Mouse (Mus musculus) CH12.LX (cell line): ENCODE data around the gene Suox. TPM values are rescaled to one million over a fixed set of nuclear protein-coding genes. Genes with fewer than 3 reads are reported as not detected.

Source experiments
- DNase-seq: peaks from one replicate; pipeline ENCODE4 v3.0.0-alpha.2; 2013; ENCODE audit errors: extremely low read depth
- H3K27ac ChIP-seq: 2 replicates; pipeline ENCODE4 v1.5.1; 2012; ENCODE audit warnings: low read depth, mild to moderate bottlenecking, control low read depth, moderate library complexity; ENCODE audit not compliant: insufficient read depth
- H3K27me3 ChIP-seq: replicated peaks from 2 replicates; pipeline ENCODE3; 2012; ENCODE audit warnings: inconsistent platforms
- H3K36me3 ChIP-seq, 2 experiments: replicated peaks in 1 of 2; 2 replicates each; pipeline versions ENCODE3 to v1.6.1; 2012; ENCODE audit warnings: inconsistent platforms in 1 of 2, low read length in 1 of 2, mild to moderate bottlenecking in 1 of 2, mixed read lengths in 1 of 2, moderate library complexity in 1 of 2; ENCODE audit not compliant: control insufficient read depth in 1 of 2, insufficient read depth in 1 of 2
- H3K4me1 ChIP-seq, 2 experiments: 2 replicates each; pipeline ENCODE4 v1.6.1; 2012; ENCODE audit warnings: inconsistent platforms in 1 of 2, moderate library complexity in 1 of 2; ENCODE audit not compliant: insufficient read depth in 2 of 2, control insufficient read depth in 1 of 2
- H3K4me2 ChIP-seq: 2 replicates; pipeline ENCODE4 v1.6.1; 2012; ENCODE audit warnings: low read depth, mild to moderate bottlenecking, control low read depth; ENCODE audit not compliant: poor library complexity, insufficient read depth, severe bottlenecking
- H3K4me3 ChIP-seq, 3 experiments: fragments of 150-350 bp in 1 of 3; sonication (generic) in 1 of 3; replicated peaks in 1 of 3; 2 replicates each; pipeline versions ENCODE3 to v1.5.1; 2011 to 2012; ENCODE audit warnings: low read depth in 2 of 3, low read length in 2 of 3, mild to moderate bottlenecking in 2 of 3, moderate library complexity in 2 of 3, control low read depth in 1 of 3, improper control_type of control experiment in 1 of 3, inconsistent platforms in 1 of 3, mixed read lengths in 1 of 3; ENCODE audit not compliant: poor library complexity in 1 of 3
- H3K79me2 ChIP-seq: replicated peaks from 2 replicates; pipeline ENCODE4 v1.6.1; 2012; ENCODE audit warnings: mild to moderate bottlenecking, moderate library complexity; ENCODE audit not compliant: control insufficient read depth, poor library complexity, insufficient read depth, severe bottlenecking; ENCODE audit errors: extremely low read depth
- H3K9ac ChIP-seq: 2 replicates; pipeline ENCODE4 v1.6.1; 2012; ENCODE audit warnings: low read depth, mild to moderate bottlenecking, control low read depth, moderate library complexity; ENCODE audit not compliant: insufficient read depth
- H3K9me3 ChIP-seq: replicated peaks from 2 replicates; pipeline ENCODE3; 2012; ENCODE audit warnings: low read length, inconsistent platforms, mixed read lengths
- BHLHE40 ChIP-seq: IDR thresholded peaks from 2 replicates; pipeline ENCODE4 v1.6.1; 2011; ENCODE audit warnings: mild to moderate bottlenecking, low read depth, low read length, improper control_type of control experiment
- CHD2 ChIP-seq: IDR thresholded peaks from 2 replicates; pipeline ENCODE4 v1.6.1; 2011; ENCODE audit warnings: low read length, improper control_type of control experiment
- CTCF ChIP-seq, 2 experiments: IDR thresholded peaks in 1 of 2; conservative IDR thresholded peaks in 1 of 2; 2 replicates each; pipeline ENCODE4 v1.5.1; 2011 to 2012; ENCODE audit warnings: low read depth in 2 of 2, low read length in 2 of 2, improper control_type of control experiment in 1 of 2, inconsistent platforms in 1 of 2, mild to moderate bottlenecking in 1 of 2, moderate library complexity in 1 of 2
- E2F4 ChIP-seq: IDR thresholded peaks from 2 replicates; pipeline ENCODE4 v1.6.1; 2011; ENCODE audit warnings: low read depth, low read length, improper control_type of control experiment; ENCODE audit not compliant: insufficient replicate concordance
- EP300 ChIP-seq: IDR thresholded peaks from 2 replicates; pipeline ENCODE4 v1.6.1; 2011; ENCODE audit warnings: low read length, improper control_type of control experiment
- ETS1 ChIP-seq: conservative IDR thresholded peaks from 2 replicates; pipeline ENCODE4 v1.6.1; 2012; ENCODE audit warnings: low read depth, mild to moderate bottlenecking, inconsistent platforms, low read length, improper control_type of control experiment, moderate library complexity
- IRF4 ChIP-seq: IDR thresholded peaks from 2 replicates; pipeline ENCODE4 v1.6.1; 2014; ENCODE audit warnings: low read depth, mild to moderate bottlenecking, inconsistent platforms, low read length, improper control_type of control experiment
- JUN ChIP-seq: IDR thresholded peaks from 2 replicates; pipeline ENCODE4 v1.6.1; 2011; ENCODE audit warnings: low read depth, mild to moderate bottlenecking, low read length, improper control_type of control experiment, moderate library complexity; ENCODE audit not compliant: insufficient read depth
- MAX ChIP-seq: IDR thresholded peaks from 2 replicates; pipeline ENCODE4 v1.6.1; 2011; ENCODE audit warnings: low read length, improper control_type of control experiment
- MAZ ChIP-seq: IDR thresholded peaks from 2 replicates; pipeline ENCODE4 v1.6.1; 2012; ENCODE audit warnings: low read depth, mild to moderate bottlenecking, inconsistent platforms, low read length, improper control_type of control experiment, moderate library complexity
- MEF2A ChIP-seq: IDR thresholded peaks from 2 replicates; pipeline ENCODE4 v1.6.1; 2014; ENCODE audit warnings: low read depth, mild to moderate bottlenecking, inconsistent platforms, low read length, improper control_type of control experiment, borderline replicate concordance
- PAX5 ChIP-seq: IDR thresholded peaks from 2 replicates; pipeline ENCODE4 v1.6.1; 2012; ENCODE audit warnings: low read length, inconsistent platforms, mixed read lengths
- POLR2A ChIP-seq: IDR thresholded peaks from 2 replicates; pipeline ENCODE4 v1.6.1; 2011; ENCODE audit warnings: low read depth, mild to moderate bottlenecking, improper control_type of control experiment, low read length
- POLR2AphosphoS2 ChIP-seq: IDR thresholded peaks from 2 replicates; pipeline ENCODE4 v1.6.1; 2011; ENCODE audit warnings: low read depth, low read length, improper control_type of control experiment
- RAD21 ChIP-seq: IDR thresholded peaks from 2 replicates; pipeline ENCODE4 v1.6.1; 2011; ENCODE audit warnings: low read depth, mild to moderate bottlenecking, low read length, improper control_type of control experiment, moderate library complexity
- RCOR1 ChIP-seq: conservative IDR thresholded peaks from 2 replicates; pipeline ENCODE4 v1.6.1; 2012; ENCODE audit warnings: low read depth, mild to moderate bottlenecking, inconsistent platforms, low read length, improper control_type of control experiment
- SIN3A ChIP-seq: IDR thresholded peaks from 2 replicates; pipeline ENCODE4 v1.6.1; 2012; ENCODE audit warnings: low read length, improper control_type of control experiment, inconsistent platforms
- TBP ChIP-seq: conservative IDR thresholded peaks from 2 replicates; pipeline ENCODE4 v1.6.1; 2011; ENCODE audit warnings: low read depth, low read length, improper control_type of control experiment
- TCF12 ChIP-seq: IDR thresholded peaks from 2 replicates; pipeline ENCODE4 v1.6.1; 2014; ENCODE audit warnings: low read depth, mild to moderate bottlenecking, inconsistent platforms, low read length, improper control_type of control experiment
- UBTF ChIP-seq: IDR thresholded peaks from 2 replicates; pipeline ENCODE4 v1.6.1; 2012; ENCODE audit warnings: low read depth, mild to moderate bottlenecking, inconsistent platforms, low read length, improper control_type of control experiment, moderate library complexity
- USF1 ChIP-seq: IDR thresholded peaks from 2 replicates; pipeline ENCODE4 v1.6.1; 2014; ENCODE audit warnings: low read depth, mild to moderate bottlenecking, inconsistent platforms, low read length, improper control_type of control experiment
- ZMIZ1 ChIP-seq: IDR thresholded peaks from 2 replicates; pipeline ENCODE4 v1.6.1; 2012; ENCODE audit warnings: low read depth, mild to moderate bottlenecking, inconsistent platforms, low read length, improper control_type of control experiment
- ZNF384 ChIP-seq: IDR thresholded peaks from 2 replicates; pipeline ENCODE4 v1.6.1; 2012; ENCODE audit warnings: low read depth, low read length, improper control_type of control experiment, inconsistent platforms
- dilution Hi-C: fragments of 300-500 bp; cut with MboI; formaldehyde crosslinking; loops from 2 replicates; pipeline ENCODE4 v1.14.3; 2020; ENCODE audit warnings: low sequenced_read_pairs; ENCODE audit not compliant: extremely low pct_unique_long_range_greater_than_20kb, extremely low pct_ligation_motif_present
- in situ Hi-C: fragments of 300-500 bp; cut with MboI; formaldehyde crosslinking; loops from 3 replicates; pipeline ENCODE4 v1.14.3; 2019; ENCODE audit warnings: low sequenced_read_pairs, low pct_ligation_motif_present, low pct_unique_long_range_greater_than_20kb, mixed read lengths
- polyA plus RNA-seq: library from polyadenylated mRNA; unstranded; fragments of >175 nt; gene quantifications from 2 replicates; pipeline ENCODE4 v1.2.1, GENCODE M21; 2012; ENCODE audit warnings: low read depth; ENCODE audit not compliant: insufficient read length
- total RNA-seq, 2 experiments: library from RNA; depleted of rRNA; stranded (reverse); fragments of 300-350 nt in 1 of 2; fragments of >200 nt in 1 of 2; gene quantifications; 2 replicates each; pipeline ENCODE4 v1.2.3; 2012 to 2014

Gene Suox
- total and polyA plus RNA-seq, 3 experiments: 9.0 to 11.4 (median 10.5) TPM

DNA sequence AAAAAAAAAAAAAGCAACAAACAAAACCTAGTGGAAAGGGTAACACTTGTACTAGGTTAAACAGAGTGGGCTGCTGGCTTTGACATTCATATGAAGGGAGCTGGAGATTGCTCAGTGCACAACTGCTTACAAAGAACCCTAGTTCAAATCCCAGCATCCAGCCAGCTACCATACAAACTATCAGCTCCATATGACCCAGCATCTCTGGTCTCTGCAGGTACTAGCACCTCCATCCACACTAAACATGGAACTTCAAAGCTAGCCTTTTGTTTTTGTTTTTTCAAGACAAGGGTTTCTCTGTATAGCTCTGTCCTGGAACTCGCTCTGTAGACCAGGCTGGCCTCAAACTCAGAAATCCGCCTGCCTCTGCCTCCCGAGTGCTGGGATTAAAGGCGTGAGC, 51.2 kb downstream of the Suox start:
- peaks cover 8 to 41% of the 10 kb centered on the region in 2 experiments for H3K4me1 ChIP-seq
- H3K4me2 ChIP-seq: no peak overlapping the region
- peaks cover 28 to 31% of the 10 kb centered on the region in 2 experiments for H3K36me3 ChIP-seq
- in situ Hi-C loops: no loop called here
- H3K27me3 ChIP-seq: no peaks in the 10 kb centered on the region
- dilution Hi-C loops: no loop called here
- TF ChIP-seq POLR2AphosphoS2 (peak; percentile 44; the same call in 1 of the 2 replicates), PAX5 (no peak), JUN (no peak), ZNF384 (peak; percentile 20; the same call in 1 of the 2 replicates)
- no peaks in the 10 kb centered on the region for H3K9me3 ChIP-seq
- H3K9ac ChIP-seq: no peak overlapping the region
- H3K27ac ChIP-seq: no peak overlapping the region
- DNase-seq: no peak
- no peak overlapping the region for H3K4me3 ChIP-seq
- H3K79me2 ChIP-seq: peaks cover 24% of the 10 kb centered on the region

DNA sequence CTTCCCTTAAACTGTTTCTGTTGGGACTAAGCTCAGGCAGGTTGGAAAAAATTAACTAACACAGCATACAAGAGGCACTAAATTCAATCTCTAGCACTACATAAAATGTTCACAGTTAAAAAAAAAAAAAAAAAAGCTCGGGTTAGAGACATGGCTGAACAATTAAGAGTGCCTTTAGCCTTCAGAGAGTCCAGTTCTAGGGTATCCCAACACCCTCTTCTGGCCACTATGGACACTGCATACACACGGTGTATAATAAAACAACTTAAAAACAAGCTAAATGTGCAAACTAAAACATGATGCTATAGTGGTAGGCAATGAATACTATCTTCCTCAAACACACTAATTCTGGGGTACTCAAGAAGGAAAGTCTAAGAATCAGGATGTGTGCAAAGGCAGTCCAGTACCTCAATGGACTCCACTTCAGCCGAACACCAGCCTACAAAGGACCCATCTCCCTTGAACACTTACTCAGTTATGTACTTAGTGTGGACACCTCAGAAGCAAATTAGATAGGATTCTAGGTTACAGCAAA, 51.8 kb downstream of the Suox start:
- H3K4me2 ChIP-seq: no peak overlapping the region
- in situ Hi-C loops: no loop called here
- TF ChIP-seq MAZ: no peak
- TF ChIP-seq ZNF384: peak; percentile 68
- TF ChIP-seq ZMIZ1: no peak; the same call in 1 of the 2 replicates
- no peak for TF ChIP-seq ETS1
- TF ChIP-seq RCOR1: no peak
- TF ChIP-seq UBTF: no peak
- no peak for TF ChIP-seq E2F4
- no peak; the same call in 1 of the 2 replicates for TF ChIP-seq RAD21
- peak in 1 of 2 experiments; percentile 47; a peak in 3 of 4 replicates for TF ChIP-seq CTCF (conservative IDR thresholded peaks at IDR 0.05 in 1 of 2, IDR thresholded peaks at IDR 0.05 in 1 of 2; ENCODE audit: low read depth in 2 of 2, low read length in 2 of 2)
- no peak for TF ChIP-seq TCF12
- TF ChIP-seq MEF2A: no peak
- no peak for TF ChIP-seq BHLHE40
- no peak for TF ChIP-seq USF1
- no peak for TF ChIP-seq MAX
- TF ChIP-seq TBP: no peak
- no peak for TF ChIP-seq IRF4
- TF ChIP-seq SIN3A: no peak
- TF ChIP-seq POLR2A: no peak; the same call in 1 of the 2 replicates
- TF ChIP-seq CHD2: no peak; the same call in 1 of the 2 replicates
- TF ChIP-seq EP300: no peak
- peak; percentile 48 for TF ChIP-seq POLR2AphosphoS2

More for the DNA sequence above, 51.8 kb downstream of the Suox start:
- Histone ChIP-seq H3K9me3 (no peaks in the 10 kb centered on the region), H3K4me1 (peaks cover 6 to 41% of the 10 kb centered on the region in 2 experiments), H3K27me3 (no peaks in the 10 kb centered on the region), H3K9ac (no peak overlapping the region), H3K79me2 (peaks cover 24% of the 10 kb centered on the region), H3K36me3 (peaks cover 28 to 31% of the 10 kb centered on the region in 2 experiments), H3K4me3 (no peak overlapping the region), H3K27ac (peak overlapping the region; percentile 24; the same call in 1 of the 2 replicates)
- DNase-seq: peak; percentile 43
- dilution Hi-C loops: no loop called here
